32 mouse cellular contexts compared by ENCODE assay signal in the genomic region with DNA sequence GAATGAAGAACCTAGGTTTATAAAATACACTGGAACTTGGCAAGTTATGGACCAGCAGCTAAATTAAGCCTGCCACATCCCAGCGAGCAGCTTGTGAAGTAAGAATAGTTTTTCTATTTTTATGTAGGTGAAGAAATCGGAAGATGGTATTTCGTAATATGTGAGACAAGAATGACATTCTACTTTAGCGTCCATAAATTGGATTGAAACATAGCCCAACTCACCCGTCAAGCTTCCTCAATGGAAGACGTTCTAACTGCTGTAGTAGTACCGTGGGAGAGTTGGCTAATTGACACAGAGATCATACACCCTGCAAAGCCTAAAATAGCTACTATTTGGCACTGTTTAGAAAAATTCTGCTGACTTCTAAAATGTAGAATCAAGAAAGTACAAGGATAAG. TPM values are rescaled to one million over a fixed set of nuclear protein-coding genes. Genes with fewer than 3 reads are reported as not detected.
DNase-seq lines count a peak whose midpoint lies in the region; ATAC-seq and TF ChIP-seq lines count a peak whose summit lies in the region.
"Had no signal": no experiment of that assay in that cellular context is flagged by ENCODE, and none has a peak within 500 bp of the region (broad histone marks: within the 10 kb centered on the region; RNA-seq: fewer than 3 reads in every experiment).

No protein-coding gene starts in this region.

- TF ChIP-seq CTCF in lung, postnatal 0 days (IDR thresholded peaks at IDR 0.05) = no peak

- WGBS in lung, postnatal 0 days = 47% methylated on average over 7 of the region's 7 CpGs

- no peak for DNase-seq in frontal cortex, postnatal 14 days (ENCODE audit: low spot score in 2 of 2)
- peak; percentile 75 for DNase-seq in lung, postnatal 0 days (ENCODE audit: low spot score)
- no peak for DNase-seq in lung, adult 18-20 months
- no peak for DNase-seq in urinary bladder, postnatal 10 days (ENCODE audit: low spot score)
- no peak for DNase-seq in right cerebral cortex, postnatal 36 days (ENCODE audit: low spot score in 2 of 2)
- DNase-seq: adrenal gland, postnatal 25 days; cerebellum, adult 2 months; cerebellum, postnatal 25 days; embryo, embryonic 11 days; gastrocnemius, postnatal 25 days; heart, postnatal 36 days; kidney, adult 8-10 months; layer of hippocampus, adult 9-11 months; liver; lung, embryonic 14.5 days; lung, postnatal 4 days; midbrain, embryonic 14.5 days; right cerebral cortex, adult 18-20 months; right cerebral cortex, postnatal 4 days; thymus, postnatal 4 days had no signal

- H3K9me3 ChIP-seq in lung, postnatal 0 days (ENCODE audit: low read length) = no peaks in the 10 kb centered on the region
- H3K9me3 ChIP-seq: embryonic facial prominence, embryonic 12.5 days; forebrain, embryonic 10.5 days; forebrain, embryonic 15.5 days; hindbrain, embryonic 12.5 days; intestine, embryonic 15.5 days had no signal

- H3K9ac ChIP-seq in lung, postnatal 0 days (replicated peaks; ENCODE audit: low read depth) = no peak overlapping the region
- H3K9ac ChIP-seq: embryonic facial prominence, embryonic 12.5 days; forebrain, embryonic 15.5 days; hindbrain, embryonic 12.5 days; intestine, embryonic 15.5 days; liver, embryonic 14.5 days; lung, embryonic 14.5 days had no signal

- no peaks in the 10 kb centered on the region for H3K4me1 ChIP-seq in lung, postnatal 0 days (ENCODE audit: insufficient read depth, low read depth, low read length)
- H3K4me1 ChIP-seq: embryonic facial prominence, embryonic 12.5 days; hindbrain, embryonic 12.5 days; intestine, embryonic 15.5 days had no signal

- no peaks in the 10 kb centered on the region for H3K36me3 ChIP-seq in lung, postnatal 0 days (ENCODE audit: insufficient read depth, low read length)
- H3K36me3 ChIP-seq: embryonic facial prominence, embryonic 12.5 days; forebrain, embryonic 10.5 days; forebrain, embryonic 15.5 days; hindbrain, embryonic 12.5 days; intestine, embryonic 15.5 days had no signal

- 0 out of 2 replicates have a peak, but pooled peaks have one; percentile 16 for TF ChIP-seq EP300 in lung, postnatal 0 days (IDR thresholded peaks at IDR 0.05)

- no peak overlapping the region for H3K4me3 ChIP-seq in lung, postnatal 0 days (ENCODE audit: low read depth, low read length)
- H3K4me3 ChIP-seq: embryonic facial prominence, embryonic 12.5 days; forebrain, embryonic 10.5 days; forebrain, embryonic 15.5 days; hindbrain, embryonic 12.5 days; intestine, embryonic 15.5 days had no signal

- H3K4me2 ChIP-seq in lung, postnatal 0 days (replicated peaks; ENCODE audit: low read depth, low read length) = no peak overlapping the region
- H3K4me2 ChIP-seq: embryonic facial prominence, embryonic 12.5 days; forebrain, embryonic 15.5 days; hindbrain, embryonic 12.5 days; intestine, embryonic 15.5 days; lung, embryonic 14.5 days had no signal

- peak; percentile 73 for ATAC-seq in frontal cortex, adult (ENCODE audit: low TSS enrichment)
- peak; percentile 35 for ATAC-seq in lung, postnatal 0 days
- ATAC-seq in megakaryocyte progenitor cell, adult 5-6 weeks (replicated peaks; ENCODE audit: poor library complexity) = peak; percentile 81
- ATAC-seq in CD4-positive, CD25-positive, alpha-beta regulatory T cell, adult 4 months = no peak
- ATAC-seq: forebrain, embryonic 15.5 days; hindbrain, postnatal 0 days; intestine, embryonic 15.5 days had no signal

- no peak overlapping the region for H3K27ac ChIP-seq in lung, postnatal 0 days (ENCODE audit: low read length)
- H3K27ac ChIP-seq: embryonic facial prominence, embryonic 12.5 days; forebrain, embryonic 10.5 days; forebrain, embryonic 15.5 days; hindbrain, embryonic 12.5 days; hindbrain, postnatal 0 days; intestine, embryonic 15.5 days; kidney, postnatal 0 days; liver, embryonic 14.5 days had no signal

- no peaks in the 10 kb centered on the region for H3K27me3 ChIP-seq in lung, postnatal 0 days (replicated peaks; ENCODE audit: insufficient read depth, low read length)
- H3K27me3 ChIP-seq: embryonic facial prominence, embryonic 12.5 days; forebrain, embryonic 15.5 days; hindbrain, embryonic 12.5 days; intestine, embryonic 15.5 days had no signal

RNA-seq across cellular contexts. Expression of a gene that starts 7.7 kb away (rescaled TPM):
- polyA plus RNA-seq in lung, postnatal 0 days (2015; fragmentation: Nextera tagmentation; extraction: Ambion mirVana) = 134 and 140 TPM in 2 replicates
- total RNA-seq in megakaryocyte progenitor cell, adult 5-6 weeks (2015) = 0.34 TPM in 1 of 2 replicates, not detected in the other
- total RNA-seq in megakaryocyte progenitor cell, adult 5-6 weeks (2017) = 0.14 TPM in 1 of 2 replicates, not detected in the other
- polyA plus RNA-seq in CD4-positive, CD25-positive, alpha-beta regulatory T cell, adult 4 months (2017; shearing (Covaris generic)) = under 1 TPM in 1 of 2 experiments, not detected in 1; 0.24 TPM
- total RNA-seq: MEL had no signal

RNA-seq across cellular contexts. Expression of a gene that starts 39.8 kb away (rescaled TPM):
- 2.3 and 2.6 TPM in 2 replicates for polyA plus RNA-seq in lung, postnatal 0 days (2015; fragmentation: Nextera tagmentation; extraction: Ambion mirVana)
- total RNA-seq in megakaryocyte progenitor cell, adult 5-6 weeks (2015) = 0.20 and 0.42 TPM in 2 replicates
- 0.03 TPM in 1 of 2 replicates, not detected in the other for total RNA-seq in megakaryocyte progenitor cell, adult 5-6 weeks (2017)
- polyA plus RNA-seq in CD4-positive, CD25-positive, alpha-beta regulatory T cell, adult 4 months (2017; shearing (Covaris generic)) = not detected
- total RNA-seq: MEL had no signal

Comparison
In these comparisons a context has a peak if more than half of its experiments do, and no peak if none do; other contexts are left out.
1. RNA of a gene that starts 7.7 kb away (polyA plus RNA-seq): 134 to 140 TPM in lung, postnatal 0 days; 0.24 TPM in CD4-positive, CD25-positive, alpha-beta regulatory T cell, adult 4 months; every median in the first group is over 100 times any median in the second.